Mouse (Mus musculus): ENCODE results near the gene Dut.
"Not testable (repeated sequence)": the region's sequence is repeated elsewhere in the genome, so short reads cannot be mapped to it uniquely, and the experiment has no call there.

Gene Dut

DNA sequence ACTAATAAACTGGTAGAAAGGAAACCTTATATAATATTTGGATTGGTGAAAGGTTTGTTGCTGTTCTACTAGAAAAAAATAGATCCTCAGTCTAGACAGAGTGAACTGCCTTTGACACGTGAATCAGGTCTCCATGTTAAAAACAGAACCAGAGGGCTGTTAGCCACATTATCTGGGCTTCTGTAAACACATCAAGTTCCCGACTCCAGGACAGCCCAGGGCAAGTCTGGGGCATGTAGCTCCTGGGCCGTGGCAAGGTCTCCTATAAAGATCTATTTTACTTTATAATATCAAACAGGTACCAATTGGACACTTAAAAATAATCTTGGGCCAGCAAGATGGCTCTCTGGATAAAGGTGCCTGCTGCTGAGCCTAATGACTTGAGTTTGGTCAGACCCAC, 8.9 kb downstream of the Dut start:
- no peak for DNase-seq (ENCODE audit: low spot score)

DNA sequence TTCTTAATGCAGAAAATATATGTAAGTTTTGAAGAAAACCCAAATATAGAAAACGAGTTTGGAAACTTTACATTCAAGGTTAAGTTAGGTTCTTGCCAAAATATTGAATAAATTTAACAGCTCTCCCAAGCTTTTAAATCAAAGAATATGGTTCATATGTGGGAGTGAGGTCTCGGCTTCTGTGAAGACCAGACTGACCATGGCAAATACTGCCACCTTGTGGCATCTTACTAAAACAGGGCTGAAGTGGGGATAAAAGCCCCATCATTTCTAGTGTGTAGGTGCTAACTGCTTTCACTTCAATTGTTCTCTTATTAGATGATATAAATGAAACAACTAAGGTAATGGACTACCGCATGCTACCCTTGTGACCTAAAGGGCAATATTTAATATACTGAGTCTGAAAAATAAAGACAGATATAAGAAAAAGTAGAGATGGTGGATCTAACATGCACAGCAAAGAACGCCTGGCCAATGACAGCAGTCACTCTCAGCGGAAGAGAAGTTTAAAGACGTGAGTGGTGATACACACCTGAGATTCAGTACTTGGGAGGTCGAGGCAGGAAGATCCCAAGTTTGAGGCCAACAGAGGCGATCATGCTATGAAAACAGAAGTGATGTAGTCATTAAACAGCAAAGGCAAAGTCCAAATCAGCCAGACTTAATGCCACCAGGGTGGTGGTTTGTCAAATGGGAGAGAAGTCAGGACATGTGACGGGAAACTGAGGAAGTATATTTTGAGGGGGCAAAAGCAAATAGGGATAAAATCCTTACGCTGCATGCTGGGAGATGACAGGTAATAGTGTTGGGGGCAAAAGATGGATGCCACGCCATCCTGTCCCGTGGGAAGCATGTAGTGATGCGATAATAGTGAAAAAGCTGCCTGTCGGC, 12.5 kb downstream of the Dut start:
- DNase-seq (ENCODE audit: low spot score): no peak

DNA sequence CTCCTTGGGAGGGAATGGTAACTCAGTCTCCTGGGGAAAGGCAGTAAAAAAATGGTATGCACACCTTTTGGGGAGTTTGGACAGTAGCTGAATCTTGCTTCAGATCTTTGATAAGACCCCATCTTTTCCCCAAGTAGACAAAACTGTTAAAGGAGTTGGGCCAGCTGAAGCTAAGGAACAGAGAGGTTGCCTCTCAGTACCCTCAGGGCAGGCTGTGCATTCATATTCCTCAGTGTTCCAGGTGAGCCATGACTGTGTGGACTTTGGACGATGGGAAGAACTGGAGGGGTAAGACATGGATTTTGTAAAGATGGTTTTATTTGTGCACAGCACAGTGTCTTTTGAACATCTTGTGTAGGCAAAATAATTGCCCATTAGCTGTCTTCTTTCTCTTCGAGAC, 13.3 kb downstream of the Dut start:
- no peak for DNase-seq (ENCODE audit: low spot score)

DNA sequence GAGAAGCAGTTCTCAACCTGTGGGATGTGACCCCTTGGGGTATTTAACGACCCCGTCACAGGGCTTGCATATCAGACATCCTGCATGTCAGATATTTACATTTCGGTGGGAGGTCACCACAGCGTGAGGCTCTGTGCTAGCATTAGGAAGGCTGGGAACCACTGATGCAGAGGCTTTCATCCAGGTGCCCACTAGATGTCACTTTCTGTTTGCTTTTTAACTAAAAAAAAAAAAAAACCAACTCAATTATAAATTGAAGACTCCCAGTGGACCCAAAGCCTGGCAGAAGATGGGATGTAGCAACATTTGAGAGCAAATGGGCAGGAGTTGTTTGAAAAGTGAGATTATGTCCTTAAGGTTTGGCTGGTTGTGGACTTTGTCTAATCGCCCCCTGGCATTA, 16.1 kb downstream of the Dut start:
- no peak for DNase-seq (ENCODE audit: low spot score)

DNA sequence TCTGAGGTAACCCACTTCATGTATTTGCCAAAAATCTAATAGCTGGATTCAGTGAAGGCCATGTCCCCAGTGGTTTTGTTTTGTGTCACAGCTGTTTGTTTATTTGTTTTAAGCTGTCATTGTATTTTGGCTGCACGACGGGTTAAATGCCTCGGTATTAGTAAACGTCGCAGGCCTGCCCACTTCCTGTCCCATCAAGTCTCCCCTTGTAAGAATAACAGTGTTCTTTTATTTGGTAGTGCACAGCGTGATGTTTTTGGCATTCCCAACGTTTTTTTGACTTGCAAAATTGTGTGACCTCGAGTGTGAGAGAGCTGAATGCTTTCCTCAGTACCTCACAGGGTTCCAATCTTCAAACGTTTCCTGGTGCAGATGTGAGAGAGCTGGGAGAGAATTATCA, 16.8 kb downstream of the Dut start:
- DNase-seq (ENCODE audit: low spot score): no peak

DNA sequence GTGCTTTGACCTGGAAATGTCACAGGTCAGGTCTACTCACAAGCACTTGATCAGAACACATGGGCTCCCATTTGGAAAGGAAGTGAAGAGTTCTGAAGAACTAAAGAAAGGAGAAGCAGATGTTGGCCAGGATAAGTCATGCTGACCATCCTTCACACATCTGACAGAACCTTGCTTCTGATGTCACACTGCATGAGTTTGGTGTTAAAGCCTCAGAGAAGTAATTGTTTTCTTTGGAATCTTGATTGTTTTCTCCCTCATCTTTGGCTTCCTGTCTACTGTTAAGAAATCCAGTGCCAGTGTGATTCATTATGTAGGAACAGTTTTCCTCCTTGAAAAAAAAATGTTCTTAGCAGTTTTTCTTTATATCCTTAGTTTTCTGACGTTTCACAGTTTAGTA, 21.9 kb downstream of the Dut start:
- no peak for DNase-seq (ENCODE audit: low spot score)

DNA sequence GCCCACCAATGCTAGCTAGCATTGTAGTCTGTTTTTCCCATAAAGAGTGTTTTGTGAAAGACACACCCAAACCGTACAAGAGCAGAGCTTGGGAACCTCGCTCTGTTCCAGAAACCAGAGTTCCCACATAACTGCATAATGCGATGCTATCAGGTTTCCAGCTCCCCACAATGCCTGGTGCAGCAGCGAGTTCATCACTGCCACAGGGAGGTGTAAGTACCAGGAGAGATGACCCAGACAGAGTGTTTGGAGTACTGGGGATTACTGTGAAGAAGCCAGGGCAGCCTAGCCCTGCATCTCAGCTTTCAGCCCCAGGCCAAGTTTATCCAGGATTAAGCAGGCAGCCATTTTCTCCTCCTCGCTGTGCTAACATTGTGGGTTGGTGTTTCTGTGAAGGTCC, 28.6 kb downstream of the Dut start:
- DNase-seq (ENCODE audit: low spot score): no peak

DNA sequence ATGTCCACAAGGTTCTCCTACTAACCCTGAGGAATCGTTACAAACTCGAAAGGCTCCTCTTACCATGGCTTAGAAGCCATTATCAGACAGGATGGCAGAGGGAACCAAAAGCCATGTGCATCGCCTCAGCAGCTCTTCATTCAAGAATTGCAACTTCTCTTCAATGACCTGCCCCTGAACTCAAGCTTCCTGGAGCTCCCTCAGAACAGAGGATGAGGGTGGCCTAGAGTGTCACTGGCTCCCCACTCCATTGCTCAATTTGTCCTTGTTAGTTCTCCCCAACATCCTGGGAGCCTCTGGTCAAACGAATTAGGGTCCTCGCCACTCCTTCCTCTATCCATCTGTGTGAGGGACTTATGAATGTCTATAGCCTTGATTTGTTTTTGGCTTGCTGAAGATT, 29.7 kb downstream of the Dut start:
- DNase-seq (ENCODE audit: low spot score): no peak

DNA sequence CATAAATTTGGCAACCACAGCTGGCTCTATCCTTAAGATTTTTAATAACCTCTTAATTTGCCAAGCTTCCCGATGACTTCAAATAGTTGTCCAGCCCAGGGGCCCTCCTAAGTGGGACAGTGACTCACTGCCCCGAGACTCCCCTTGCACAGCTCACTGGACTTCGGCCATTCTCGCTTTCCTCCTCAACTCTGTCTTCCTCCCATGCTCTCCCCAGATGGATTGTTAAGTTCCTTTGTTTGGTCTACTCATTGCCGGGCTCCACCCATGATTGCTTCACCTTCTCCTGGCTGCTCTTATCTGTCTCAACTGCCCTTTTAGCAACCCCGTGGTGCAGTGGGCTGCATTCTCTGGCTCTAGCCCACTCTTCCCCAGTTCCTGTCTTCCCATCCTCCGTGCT, 31.5 kb downstream of the Dut start:
- DNase-seq (ENCODE audit: low spot score): no peak

DNA sequence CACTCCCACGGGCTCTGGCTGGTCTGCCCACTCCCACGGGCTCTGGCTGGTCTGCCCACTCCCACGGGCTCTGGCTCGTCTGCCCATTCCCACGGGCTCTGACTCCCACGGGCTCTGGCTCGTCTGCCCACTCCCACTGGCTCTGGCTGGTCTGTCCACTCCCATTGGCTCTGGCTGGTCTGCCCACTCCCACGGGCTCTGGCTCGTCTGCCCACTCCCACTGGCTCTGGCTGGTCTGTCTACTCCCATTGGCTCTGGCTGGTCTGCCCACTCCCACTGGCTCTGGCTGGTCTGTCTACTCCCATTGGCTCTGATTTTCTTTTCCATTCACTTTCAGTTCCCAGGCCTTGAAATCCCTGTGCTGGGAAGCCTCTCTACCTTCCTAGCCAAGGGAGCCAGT, 33.0 kb downstream of the Dut start:
- DNase-seq (ENCODE audit: low spot score): not testable (repeated sequence)

DNA sequence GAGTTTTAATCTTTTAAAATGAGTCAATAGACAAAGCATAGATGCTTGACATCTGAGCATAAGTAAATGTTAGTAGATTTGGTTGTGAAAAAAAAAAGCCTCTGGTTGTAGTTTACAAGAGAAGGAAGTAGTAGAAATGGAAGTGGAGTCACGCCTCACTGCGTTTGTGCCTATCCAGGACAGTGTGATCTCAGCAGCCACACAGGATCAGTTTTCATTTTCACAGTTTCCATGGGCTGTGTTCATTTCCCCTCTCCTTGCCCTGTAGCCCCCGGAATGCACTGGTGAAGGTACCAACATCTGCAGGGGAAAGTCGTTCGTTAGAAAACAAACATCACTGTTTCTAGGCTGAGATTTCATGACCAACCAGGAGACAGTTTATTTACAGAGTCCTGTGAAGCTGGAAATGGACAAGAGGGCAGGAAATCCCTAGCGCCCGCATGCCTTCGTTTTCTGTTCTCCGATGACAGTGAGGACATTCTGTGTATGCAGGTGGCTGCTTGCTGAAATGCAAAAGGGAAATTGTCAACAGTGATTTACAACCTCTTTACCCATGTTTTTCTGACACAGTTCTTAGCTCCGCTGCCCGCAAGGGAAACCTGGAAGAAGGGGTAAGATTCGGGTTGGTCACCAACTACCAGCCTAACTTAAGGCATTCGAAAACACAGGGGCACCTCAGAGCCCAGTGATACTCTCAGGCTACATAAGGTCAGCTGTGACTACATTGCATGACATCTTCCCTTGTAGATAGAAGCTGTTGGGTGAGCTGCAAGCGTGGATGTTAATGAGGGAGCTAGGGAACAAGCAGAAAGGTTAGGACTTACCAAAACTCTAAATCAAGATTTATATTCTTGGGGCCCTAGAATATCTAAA, 35.6 kb downstream of the Dut start:
- DNase-seq (ENCODE audit: low spot score): no peak

DNA sequence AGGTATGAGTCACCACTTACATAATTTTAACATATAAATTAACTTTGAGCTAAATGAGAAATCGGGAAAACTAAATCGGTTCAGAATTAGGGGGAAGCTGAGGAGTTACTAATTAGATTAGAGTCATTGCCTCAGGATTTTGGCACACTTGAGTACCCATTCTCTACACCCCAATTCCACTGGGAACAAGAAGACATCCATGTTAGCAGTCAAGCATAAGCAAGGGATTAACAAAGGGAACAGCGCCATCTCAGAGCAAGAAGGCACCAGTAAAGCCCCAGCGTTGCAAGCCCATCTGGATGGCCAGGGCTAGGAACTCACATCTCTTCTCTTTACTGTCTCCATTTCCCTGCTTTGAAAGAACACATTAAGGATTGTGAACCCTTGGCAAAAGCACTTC, 38.8 kb downstream of the Dut start:
- no peak for DNase-seq (ENCODE audit: low spot score)

DNA sequence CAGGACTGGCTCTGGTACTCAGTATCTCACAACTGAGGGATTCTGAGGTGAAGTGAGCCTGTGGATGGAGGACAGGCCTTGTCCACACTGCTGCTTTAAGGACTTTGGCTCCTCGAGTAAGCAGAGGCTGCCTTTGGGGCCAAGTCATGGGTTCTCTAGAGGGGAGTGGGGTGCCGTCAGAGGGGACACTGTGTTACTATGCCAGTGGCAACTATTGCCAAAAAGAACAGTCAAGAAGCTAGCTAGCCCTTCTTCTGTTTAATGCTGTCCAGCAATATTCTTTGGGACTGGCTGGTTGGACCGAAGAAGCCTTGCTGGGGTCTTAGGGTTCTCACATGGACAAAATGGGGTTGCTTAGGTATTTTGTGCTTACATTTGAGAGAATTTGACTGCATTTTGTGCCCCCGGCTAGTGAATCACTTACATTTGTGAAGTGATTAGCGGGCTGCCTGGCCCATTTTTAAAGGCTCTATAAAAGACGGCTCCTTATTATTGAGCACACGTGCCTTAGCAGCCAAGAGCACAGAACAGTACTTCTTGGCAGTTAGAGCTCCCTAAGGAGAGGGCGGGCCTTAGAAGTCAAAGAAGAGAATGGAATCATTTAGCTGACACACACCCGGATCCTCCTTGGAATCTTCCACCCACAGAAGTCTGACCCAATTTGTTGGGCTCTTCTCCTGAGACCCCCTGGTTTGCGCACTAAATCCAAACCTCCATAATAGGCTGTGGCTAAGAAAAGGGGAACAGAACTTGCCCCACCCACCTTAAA, 43.4 kb downstream of the Dut start:
- no peak for DNase-seq (ENCODE audit: low spot score)

DNA sequence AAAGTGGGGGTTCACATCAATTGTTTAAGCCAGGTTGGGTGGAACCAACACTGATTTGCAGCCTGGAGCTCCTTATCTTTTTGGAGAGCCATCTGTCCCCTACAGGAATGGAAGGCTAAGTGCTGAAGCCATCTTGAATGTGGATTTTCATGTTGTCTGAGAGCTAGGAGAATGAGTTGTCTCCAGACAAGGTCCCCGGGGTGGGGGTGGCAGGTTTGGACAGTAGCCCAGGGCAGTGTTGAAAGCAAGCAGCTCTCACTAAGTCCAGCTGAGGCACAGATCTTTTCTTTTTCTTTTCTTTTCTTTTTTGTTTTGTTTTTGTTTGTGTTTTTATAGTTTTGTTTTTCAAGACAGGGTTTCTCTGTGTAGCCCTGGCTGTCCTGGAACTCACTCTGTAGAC, 44.1 kb downstream of the Dut start:
- DNase-seq (ENCODE audit: low spot score): no peak

DNA sequence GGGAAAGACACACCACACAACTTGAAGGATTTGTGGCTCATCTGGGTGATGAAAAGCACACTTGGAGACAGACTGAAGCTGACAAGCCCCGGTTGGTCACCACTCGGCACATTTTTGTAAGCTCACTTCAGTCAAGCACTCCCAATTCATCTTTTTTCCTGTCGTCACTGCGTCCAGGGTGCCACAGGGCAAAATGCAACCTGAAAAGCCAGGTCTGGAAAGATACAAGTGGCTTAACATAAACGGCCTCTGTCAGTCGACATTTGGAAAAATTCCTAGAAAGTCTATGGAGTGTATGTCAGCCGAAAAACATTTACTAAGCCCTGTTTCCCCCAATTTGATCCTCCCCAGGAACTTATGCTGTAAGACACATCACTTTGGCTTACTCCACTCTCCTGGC, 45.6 kb downstream of the Dut start:
- DNase-seq (ENCODE audit: low spot score): no peak

DNA sequence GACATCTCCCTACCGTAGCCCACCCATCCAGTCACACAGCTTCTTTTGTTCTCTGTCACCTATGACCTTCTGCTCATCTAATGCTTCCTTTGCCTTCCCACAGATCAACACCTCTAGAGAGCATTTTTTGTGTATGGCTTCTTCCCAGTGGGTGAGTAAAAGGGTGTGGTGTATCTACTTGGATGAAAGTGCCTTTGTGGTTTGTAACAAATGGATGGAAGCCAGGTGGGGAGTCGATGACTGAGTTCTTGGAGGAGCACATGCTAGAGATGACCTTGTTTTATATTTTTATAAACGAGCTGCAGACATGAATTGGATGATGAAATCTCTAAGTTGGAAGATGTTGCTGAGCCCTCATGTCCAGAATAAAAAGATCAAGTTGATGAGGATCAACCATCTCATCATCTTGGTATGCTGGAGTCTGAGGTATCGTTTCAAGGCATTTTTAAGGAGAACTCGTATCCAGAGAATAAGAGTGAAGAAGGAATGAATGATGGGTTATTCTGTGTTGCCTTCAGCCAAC, 47.0 kb downstream of the Dut start:
- DNase-seq (ENCODE audit: low spot score): no peak

DNA sequence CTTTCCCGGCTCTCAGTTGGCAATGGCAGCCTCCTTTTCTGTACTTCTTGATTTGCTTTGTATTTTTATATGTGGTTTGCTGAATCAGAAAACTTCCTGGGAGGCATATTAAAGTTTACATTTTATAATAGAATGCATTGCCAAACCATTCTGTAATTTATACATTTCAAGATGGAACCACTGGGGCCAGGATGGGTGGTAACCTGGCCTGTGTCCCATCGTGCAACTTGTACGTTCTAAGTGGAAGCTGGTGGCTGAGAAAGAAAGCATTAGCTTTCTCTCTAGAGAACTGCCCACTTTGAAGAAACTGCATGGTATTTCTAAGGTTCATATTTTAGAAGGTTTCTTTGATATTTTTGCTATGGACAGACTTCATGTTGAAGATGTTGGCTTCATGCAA, 48.5 kb downstream of the Dut start:
- no peak for DNase-seq (ENCODE audit: low spot score)

DNA sequence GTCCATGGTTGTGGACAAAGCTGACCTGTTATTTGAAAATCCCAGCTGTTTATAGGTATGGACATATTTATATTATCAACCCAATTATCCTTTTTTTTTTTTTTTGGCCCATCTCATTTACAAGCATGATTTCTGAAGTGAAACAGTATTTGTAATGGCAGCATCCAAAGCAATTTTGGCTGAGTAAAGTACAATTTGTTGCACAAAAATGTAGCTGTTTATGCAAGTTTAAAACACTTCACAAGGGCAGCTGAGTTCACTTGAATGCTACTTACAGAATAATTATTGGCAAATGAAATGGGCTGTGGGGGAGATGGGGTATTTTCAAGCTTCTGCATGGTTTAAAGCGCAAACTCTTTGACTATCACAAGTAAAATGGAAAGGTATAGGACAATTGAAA, 51.9 kb downstream of the Dut start:
- DNase-seq (ENCODE audit: low spot score): no peak

DNA sequence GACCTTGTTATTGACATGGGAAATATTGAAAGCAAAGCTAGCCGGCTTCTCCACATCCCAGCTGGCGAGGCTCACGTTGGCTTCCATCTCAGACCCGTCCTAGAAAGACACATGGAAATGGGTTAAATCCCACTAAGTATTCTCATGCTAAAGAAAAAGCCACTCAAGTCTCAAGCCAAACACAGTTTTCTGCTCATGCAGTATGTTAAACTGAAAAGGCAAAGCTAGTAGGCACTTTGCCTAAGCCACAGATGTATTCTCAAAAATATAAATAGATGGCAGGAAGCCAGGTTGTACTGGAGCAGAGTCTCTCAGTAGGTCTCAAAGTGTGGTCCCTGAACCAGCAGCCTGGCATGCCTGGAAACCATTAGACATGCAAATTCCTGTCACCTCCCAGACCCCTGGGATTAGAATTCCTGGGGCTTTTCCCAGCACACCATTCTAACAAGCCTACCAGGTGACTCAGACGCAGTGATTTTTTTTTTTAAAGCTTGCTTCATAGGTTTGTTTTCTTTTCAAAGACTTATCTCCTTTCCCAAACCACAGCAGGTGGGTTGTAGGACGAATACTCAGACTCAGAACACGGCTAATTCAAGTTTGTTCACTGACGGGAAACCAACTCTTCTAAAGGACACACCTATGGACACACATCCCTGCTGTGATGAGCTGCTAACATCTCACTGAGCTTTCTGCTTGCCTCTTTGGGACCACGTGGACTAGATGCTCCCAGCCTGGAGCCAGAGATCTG, 55.1 kb downstream of the Dut start:
- no peak for DNase-seq (ENCODE audit: low spot score)

DNA sequence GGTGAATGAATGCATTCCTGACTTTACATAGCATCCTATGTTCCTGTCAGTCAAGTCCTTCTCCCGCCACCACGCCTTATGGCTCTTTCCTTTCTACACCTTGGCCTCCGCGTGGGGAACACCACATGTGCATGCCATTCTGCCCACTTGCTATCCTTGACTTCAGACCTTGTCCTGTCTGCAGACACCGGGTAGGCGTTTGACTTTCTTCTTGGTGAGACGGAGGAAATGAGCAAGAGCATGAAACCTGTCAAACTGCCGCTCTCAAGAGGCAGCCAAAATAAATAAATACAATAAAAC, 55.6 kb downstream of the Dut start:
- no peak for DNase-seq (ENCODE audit: low spot score)

DNA sequence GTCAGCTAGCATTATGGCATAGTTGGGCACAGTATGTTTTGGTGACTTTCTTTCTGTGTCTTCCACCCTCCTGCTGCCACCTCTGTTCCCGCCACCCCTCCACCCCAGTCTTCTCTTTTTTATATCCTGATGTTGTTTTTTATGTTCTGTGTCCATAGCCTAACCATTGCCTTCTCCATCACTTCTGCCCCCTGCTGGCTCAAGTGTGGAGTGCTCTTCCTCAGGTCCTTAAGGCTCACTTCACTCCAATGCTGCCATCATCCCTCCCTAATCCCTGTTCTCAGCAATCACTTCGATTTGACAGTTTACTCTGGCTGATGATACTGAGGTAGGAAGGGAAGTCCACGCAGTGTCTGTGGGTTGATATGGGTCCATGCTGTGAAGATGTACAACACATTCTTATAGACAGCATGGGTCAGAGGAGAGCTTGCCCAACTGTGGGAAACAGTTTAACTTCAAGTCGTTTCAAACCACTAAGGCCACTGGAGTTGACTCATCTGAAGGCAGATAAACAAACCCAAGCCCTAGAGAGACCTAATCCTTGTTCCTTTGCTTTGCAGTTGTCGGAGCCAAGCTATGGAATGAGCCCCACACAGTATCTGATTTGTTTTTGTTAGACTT, 56.9 kb downstream of the Dut start:
- no peak for DNase-seq (ENCODE audit: low spot score)
